Mouse (Mus musculus) cerebellum, postnatal 10 days (tissue): ENCODE data around the gene Pigk.

ENCODE experiments used
- DNase-seq, 2 experiments: peaks; one replicate each; pipeline ENCODE4 v3.0.0; 2021; ENCODE audit warnings: mixed read lengths in 2 of 2

The Pigk gene

GRCm38 (mm10) chr3:152947031-152947640 is 233.2 kb downstream of the Pigk start:
- no peak for DNase-seq

- no peak for DNase-seq
Observed at GRCm38 (mm10) chr3:152948556-152948955, 234.7 kb downstream of the Pigk start.

- no peak for DNase-seq
Observed at GRCm38 (mm10) chr3:152949233-152949777, 235.4 kb downstream of the Pigk start.

DNA sequence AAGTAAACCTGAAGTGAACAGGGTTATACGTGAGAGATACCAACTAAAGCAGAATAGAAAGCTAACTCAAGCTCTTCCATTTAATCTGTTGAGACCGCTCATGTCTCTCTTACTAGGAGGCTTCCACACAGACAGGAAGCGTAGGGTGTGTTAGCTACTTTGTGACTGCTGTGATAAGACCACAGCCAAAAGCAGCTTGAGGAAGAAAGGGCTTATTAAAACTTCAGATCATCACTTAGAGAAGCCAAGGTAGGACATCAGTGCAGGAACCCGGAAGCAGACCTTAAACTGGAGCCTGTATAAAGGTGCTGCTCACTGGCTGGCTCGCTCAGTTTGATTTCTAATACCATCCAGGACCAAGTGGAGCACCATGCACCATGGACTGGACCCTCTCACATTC is 236.4 kb downstream of the Pigk start:
- DNase-seq, result no peak

- no peak for DNase-seq
Observed at GRCm38 (mm10) chr3:152950914-152951313, 237.0 kb downstream of the Pigk start.

DNA sequence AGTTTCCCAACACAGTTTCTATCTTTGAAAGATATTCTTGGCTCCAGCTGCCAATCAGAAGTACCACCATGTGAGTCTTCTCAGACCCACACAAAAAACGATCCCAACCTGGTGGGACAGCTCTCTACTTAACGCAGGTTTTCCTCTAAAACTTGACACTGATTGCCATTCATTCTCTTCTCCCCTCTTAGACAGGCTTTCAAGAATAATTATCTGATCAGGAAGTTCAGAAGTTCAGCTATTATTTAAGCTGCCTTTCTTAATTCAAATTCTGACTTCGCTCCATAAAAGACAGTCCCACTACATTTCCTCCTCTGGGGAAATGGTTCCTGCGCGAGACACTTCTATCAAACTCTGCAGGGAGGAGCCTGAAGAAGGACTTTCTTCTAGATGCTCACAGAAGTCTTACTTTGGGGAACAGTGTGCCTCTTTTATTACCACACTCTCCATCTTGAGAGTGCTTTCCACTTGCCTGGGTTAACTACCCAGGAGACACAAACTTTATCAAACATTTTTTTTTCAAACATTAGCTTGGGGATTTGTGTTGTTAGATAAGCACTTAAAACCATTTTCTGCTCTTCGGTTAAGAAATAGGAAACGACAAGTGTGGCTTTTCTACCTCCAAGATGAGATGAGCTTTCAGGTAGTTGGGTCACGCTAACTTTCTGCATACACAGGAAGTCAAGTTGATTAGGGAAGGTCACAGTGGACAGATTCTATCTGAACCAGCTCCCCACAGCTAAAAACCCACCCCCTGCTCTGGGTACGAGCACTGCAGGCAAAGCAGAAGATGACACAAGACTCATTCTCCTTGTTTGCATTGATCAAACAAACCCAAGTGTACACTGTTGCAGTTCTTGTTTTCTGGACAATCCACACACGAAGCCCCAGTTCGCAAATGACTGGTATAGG is 238.0 kb downstream of the Pigk start:
- no peak for DNase-seq

- DNase-seq, result no peak
Observed at GRCm38 (mm10) chr3:152956038-152956437, 242.1 kb downstream of the Pigk start.

- DNase-seq, result no peak
Observed at GRCm38 (mm10) chr3:152956771-152957170, 242.9 kb downstream of the Pigk start.

DNA sequence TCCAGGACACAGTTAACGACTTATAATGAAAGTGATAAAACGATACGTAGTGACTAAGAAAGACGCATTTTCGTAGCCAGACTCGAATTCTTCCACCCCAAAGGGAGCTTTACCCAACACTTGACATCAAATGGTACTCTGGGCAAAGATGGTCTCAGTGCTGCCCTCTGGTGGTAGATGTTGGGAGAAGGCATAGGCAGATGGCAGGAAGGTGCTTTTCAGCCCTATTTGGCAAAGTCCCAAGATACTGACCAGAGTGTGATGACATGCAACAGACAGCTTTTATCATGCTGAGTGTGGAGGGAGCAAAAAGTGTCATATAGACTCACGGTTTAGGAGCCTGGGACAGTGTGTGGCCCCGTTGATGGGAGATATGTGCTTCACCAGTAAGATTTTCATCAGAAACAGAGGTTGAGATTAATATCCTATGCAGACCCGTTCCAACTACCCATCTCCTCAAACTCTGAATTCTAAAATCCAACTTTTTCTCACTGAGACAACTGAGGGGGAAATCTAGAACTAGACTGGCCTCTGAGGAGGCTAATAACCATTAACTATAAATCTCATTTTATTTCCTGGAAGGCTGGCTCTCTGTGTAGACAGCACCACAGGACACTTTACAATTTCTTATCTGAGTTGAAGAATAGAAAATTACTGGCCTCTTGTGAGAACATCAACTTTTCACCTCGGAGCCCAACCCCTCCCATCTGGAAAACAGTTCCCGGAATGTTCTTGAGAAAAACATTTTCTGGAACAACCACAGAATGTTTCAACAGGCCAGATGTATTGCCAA is 244.7 kb downstream of the Pigk start:
- DNase-seq, result peak; percentile 87 to 92

DNA sequence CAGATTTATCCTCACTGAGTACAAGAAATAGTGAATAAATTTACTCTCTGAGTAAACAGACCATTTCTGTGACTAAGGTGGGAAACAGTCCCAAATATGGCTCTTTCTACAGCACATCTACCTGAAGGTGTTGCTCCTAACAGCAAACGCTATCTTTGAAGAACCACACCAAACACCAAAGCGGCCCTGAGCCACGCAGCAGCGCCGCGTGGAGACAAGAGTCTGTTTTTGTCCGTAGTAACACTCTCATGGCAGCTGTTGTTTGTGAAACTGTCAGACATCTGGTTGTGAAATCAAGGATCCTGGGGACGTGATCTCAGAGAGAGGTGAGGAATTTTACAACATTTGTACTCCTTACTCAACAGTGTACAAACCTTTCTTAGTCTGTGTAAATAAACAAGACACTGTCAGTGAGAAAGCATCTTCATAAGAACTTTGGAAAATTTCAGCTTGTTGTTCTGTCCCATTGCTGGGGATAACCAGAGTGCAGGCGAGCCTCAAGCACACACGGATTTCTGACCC is 248.0 kb downstream of the Pigk start:
- DNase-seq, result no peak

GRCm38 (mm10) chr3:152969774-152970347 is 256.0 kb downstream of the Pigk start:
- DNase-seq, result peak; percentile 23 to 28

DNA sequence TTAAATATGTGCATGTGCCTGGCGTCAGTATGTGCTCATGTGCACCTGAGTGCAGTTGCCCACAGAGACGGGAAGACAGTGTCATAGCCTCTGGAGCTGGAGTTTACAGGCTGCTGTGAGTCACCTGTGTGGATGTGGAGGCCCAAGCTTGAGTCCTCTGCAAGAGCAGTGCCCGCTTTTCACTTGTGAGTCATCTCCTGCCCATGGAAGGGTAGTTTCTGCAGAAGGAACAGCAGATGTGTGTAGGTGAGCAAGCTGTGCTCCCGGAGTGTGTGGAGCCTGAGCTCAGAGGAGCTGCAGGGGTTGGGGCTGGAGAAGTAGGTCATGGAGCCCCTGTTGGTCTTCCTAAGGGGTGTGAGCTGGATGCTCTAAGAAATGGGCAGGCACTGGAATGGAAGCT is 257.5 kb downstream of the Pigk start:
- no peak for DNase-seq

DNA sequence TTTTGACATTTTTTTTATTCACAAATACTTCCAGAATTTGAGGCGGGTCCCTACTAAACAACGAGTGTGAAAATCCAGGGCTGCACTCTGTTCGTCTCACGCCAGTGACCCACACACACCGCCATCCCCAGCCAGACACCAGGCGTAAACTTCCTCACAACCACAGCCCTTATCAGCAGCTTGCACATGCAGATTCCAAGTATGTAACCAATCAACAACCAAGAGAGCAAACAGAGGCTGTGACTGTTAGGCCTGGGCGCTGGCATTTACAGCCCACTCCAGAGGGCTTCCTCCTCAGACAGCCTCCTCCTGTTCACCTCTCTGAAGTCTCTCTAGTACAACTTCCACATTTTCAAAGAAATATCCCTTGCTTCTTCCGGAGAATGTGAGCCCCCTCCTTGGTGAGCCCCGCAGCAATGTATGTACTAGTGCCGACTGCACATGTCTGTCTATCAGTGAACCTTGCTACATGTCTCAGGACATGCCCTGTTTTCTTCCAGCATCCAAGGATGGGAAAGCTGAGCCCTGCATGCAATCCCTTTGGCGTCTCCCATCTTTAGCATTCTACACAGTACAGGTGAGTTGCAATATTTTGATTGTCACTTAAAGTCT is 265.7 kb downstream of the Pigk start:
- no peak for DNase-seq

DNA sequence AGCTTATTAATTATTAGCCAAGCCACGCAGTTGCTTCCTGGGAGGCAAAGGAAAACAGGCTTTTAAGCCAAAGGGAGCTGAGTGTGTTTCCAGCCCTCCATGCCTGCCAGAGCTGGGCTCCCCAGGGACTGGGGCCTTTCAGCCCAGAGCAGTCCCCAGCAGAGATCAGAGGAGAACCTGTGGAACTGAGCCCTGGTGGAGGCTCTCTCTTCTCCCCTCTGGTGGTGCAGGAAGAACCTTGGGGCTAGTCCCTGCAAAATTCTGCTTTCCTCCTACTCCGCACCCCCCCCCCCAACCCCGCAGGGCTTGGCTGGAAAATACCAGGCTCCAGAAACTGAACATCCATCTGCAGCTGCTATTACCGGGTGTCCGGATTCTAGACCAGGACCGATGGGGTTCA is 266.5 kb downstream of the Pigk start:
- DNase-seq, result peak; percentile 36 to 49

- peak; percentile 66 to 74 for DNase-seq
Observed at GRCm38 (mm10) chr3:152980978-152981974, 267.4 kb downstream of the Pigk start.

GRCm38 (mm10) chr3:152981988-152982387 is 268.1 kb downstream of the Pigk start, which contains the start of gene St6galnac5:
Gene St6galnac5 (minus strand): TSS chr3:152982246.
- DNase-seq, result peak; percentile 77 to 78

DNA sequence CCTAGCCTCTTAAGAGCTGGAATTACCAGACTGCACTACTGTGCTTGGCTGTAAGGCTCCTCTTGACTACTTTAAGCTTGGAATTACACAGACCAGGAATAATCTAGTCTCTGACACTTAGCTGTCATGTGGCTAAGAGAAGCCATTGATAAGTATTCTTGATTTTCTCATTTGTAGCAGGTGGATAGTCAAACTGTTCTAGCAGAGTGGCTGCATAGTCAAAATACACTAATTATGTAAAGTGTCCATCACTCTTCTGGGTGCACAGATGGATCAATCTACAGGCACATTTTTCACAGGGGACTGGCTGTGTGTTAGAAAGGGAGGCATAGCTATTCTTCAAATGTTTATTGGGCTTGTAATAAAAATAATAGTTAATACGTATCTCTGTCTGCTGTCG is 276.9 kb downstream of the Pigk start:
- no peak for DNase-seq

DNA sequence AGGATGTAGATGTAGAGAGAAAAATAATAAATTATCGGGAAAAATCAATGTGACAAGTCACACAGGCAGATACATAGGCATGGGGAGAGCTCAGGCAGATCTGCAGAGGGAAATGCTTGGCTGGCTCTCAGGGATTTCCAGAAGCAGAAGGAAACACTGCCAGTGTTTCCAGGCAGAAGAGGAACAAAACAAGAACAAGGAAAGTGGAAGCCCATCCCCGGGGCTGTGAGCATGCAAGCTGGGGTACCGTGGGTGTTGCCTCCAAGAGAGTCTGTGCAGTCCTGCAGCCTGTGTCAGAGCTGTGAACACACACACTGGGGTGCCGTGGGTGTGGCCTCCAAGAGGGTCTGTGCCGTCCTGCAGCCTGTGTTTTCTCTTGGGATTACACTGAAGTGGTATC is 279.7 kb downstream of the Pigk start:
- no peak for DNase-seq

GRCm38 (mm10) chr3:152998106-152998505 is 284.2 kb downstream of the Pigk start:
- DNase-seq, result no peak

DNA sequence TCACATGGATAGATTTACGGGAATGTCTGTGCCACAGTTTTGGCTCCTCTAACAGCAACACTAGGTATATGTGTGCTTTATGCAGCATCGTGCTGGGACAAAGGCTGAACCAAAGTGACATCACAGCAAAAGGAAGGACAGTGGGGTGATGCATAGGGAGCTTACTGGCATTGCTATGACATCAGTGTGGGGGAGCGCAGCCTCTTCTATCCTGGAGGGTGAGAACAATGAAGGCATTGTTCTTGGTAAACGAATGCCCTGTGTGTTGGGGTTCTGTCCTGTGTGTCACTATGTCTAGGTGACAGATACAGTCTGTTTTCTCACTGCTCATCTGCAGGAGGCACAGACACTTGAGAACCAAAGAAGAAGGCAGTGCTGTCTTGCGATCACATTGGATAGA is 285.0 kb downstream of the Pigk start:
- no peak for DNase-seq

- no peak for DNase-seq
Observed at GRCm38 (mm10) chr3:153006893-153007292, 293.0 kb downstream of the Pigk start.
